Mouse (Mus musculus) telencephalon, adult 2 months (tissue): ENCODE data around the gene Mrgprb5.
"Not testable (repeated sequence)": the region's sequence is repeated elsewhere in the genome, so short reads cannot be mapped to it uniquely, and the experiment has no call there.

Experiments used
- DNase-seq: peaks from one replicate; pipeline ENCODE4 v3.0.0-alpha.2; 2011; ENCODE audit warnings: low read depth, low spot score

The Mrgprb5 gene

GRCm38 (mm10) chr7:48168919-48169318 lies at the start of gene Mrgprb5:
TSS of gene Mrgprb5 (minus strand) at chr7:48169019.
- no peak for DNase-seq

GRCm38 (mm10) chr7:48199188-48199587 lies 30.4 kb upstream of the Mrgprb5 start, which contains the start of gene Mrgprb4:
TSS of gene Mrgprb4 (minus strand) at chr7:48199288.
- DNase-seq: no peak

GRCm38 (mm10) chr7:48167471-48167870 lies 1.3 kb downstream of the Mrgprb5 start:
- no peak for DNase-seq

GRCm38 (mm10) chr7:48138248-48138702 lies 30.5 kb downstream of the Mrgprb5 start:
- DNase-seq: peak; percentile 57

GRCm38 (mm10) chr7:48137216-48138077 lies 31.4 kb downstream of the Mrgprb5 start:
- peak; percentile 72 for DNase-seq

- DNase-seq: no peak
Observed at GRCm38 (mm10) chr7:48132674-48133073, 36.1 kb downstream of the Mrgprb5 start.

GRCm38 (mm10) chr7:48132247-48132646 lies 36.6 kb downstream of the Mrgprb5 start:
- DNase-seq: not testable (repeated sequence)

GRCm38 (mm10) chr7:48131820-48132219 lies 37.0 kb downstream of the Mrgprb5 start:
- DNase-seq: peak; percentile 2

- DNase-seq: no peak
Observed at GRCm38 (mm10) chr7:48123806-48124205, 45.0 kb downstream of the Mrgprb5 start.
